Mouse (Mus musculus) spleen, adult 2 months (tissue): ENCODE measurements around the gene Ces2c.

Experiments used
- CTCF ChIP-seq: fragments of 200-500 bp; IDR thresholded peaks from 2 replicates; pipeline ENCODE4 v1.5.1; 2011; ENCODE audit warnings: mild to moderate bottlenecking, inconsistent platforms; ENCODE audit not compliant: insufficient read depth, insufficient read length, insufficient replicate concordance; ENCODE audit errors: extremely low read depth
- POLR2A ChIP-seq: fragments of 200-500 bp; IDR thresholded peaks from 2 replicates; pipeline ENCODE4 v1.6.1; 2011; ENCODE audit warnings: low read depth, low read length, inconsistent platforms

GRCm38 (mm10) chr8:104831440-104831839 lies 15.4 kb upstream of the Ces2c start, which contains the start of gene Ces2b:
- TF ChIP-seq CTCF (no peak), POLR2A (no peak)
